ENCODE assay signal across 30 mouse cellular contexts in the genomic region with DNA sequence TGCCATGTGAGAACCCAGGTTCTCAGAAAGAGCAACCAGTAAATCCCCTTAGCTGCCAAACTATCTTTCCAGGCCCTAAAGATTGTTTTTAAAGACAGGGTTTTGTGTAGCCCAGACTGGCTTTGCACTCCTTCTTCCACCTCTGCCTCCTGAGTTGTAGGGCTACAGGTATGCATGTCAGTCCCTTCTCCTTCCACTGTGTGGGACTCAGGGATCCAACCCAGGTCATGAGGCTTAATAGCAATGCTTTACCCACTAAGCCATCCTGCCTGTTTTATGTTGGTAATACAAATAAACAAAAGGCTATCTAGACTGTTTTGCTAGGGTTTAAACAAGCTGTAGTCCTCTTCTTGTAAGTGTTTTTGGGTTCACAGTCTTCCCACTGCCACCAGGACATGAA. TPM values are rescaled to one million over a fixed set of nuclear protein-coding genes. Genes with fewer than 3 reads are reported as not detected.
DNase-seq lines count a peak whose midpoint lies in the region; ATAC-seq and TF ChIP-seq lines count a peak whose summit lies in the region.
"Had no signal": no experiment of that assay in that cellular context is flagged by ENCODE, and none has a peak within 500 bp of the region (broad histone marks: within the 10 kb centered on the region; RNA-seq: fewer than 3 reads in every experiment).

No protein-coding gene starts in this region.

- H3ac ChIP-seq in myocyte (ENCODE audit: control insufficient read depth, insufficient read length), result no peak overlapping the region

- H3K27me3 ChIP-seq in midbrain, embryonic 11.5 days (ENCODE audit: control insufficient read depth, insufficient read depth, low read length), result no peaks in the 10 kb centered on the region
- no peaks in the 10 kb centered on the region for H3K27me3 ChIP-seq in midbrain, embryonic 16.5 days (ENCODE audit: control insufficient read depth, insufficient read depth, low read depth, low read length)
- no peaks in the 10 kb centered on the region for H3K27me3 ChIP-seq in myocyte (ENCODE audit: control insufficient read depth, insufficient read depth, insufficient read length)
- H3K27me3 ChIP-seq: CH12.LX; embryonic facial prominence, embryonic 13.5 days; embryonic facial prominence, embryonic 15.5 days; forebrain, embryonic 13.5 days; forebrain, embryonic 15.5 days; Patski had no signal

- H3K36me3 ChIP-seq in midbrain, embryonic 11.5 days (ENCODE audit: control insufficient read depth, insufficient read depth, low read length), result no peaks in the 10 kb centered on the region
- H3K36me3 ChIP-seq in midbrain, embryonic 16.5 days (ENCODE audit: control insufficient read depth, insufficient read depth, low read length), result 0 out of 2 replicates have a peak, but pooled peaks cover 2% of the 10 kb centered on the region
- peaks cover 11% of the 10 kb centered on the region for H3K36me3 ChIP-seq in myocyte (ENCODE audit: control insufficient read depth, insufficient read depth)
- H3K36me3 ChIP-seq: embryonic facial prominence, embryonic 15.5 days; forebrain, embryonic 15.5 days had no signal

- no peak overlapping the region for H3K4me2 ChIP-seq in midbrain, embryonic 11.5 days
- H3K4me2 ChIP-seq in midbrain, embryonic 16.5 days (ENCODE audit: low read length), result no peak overlapping the region
- H3K4me2 ChIP-seq in myocyte (ENCODE audit: low read depth), result no peak overlapping the region
- H3K4me2 ChIP-seq: embryonic facial prominence, embryonic 13.5 days; embryonic facial prominence, embryonic 15.5 days; forebrain, embryonic 13.5 days; forebrain, embryonic 15.5 days had no signal

- no peak overlapping the region for H3K27ac ChIP-seq in midbrain, embryonic 11.5 days (ENCODE audit: low read depth, low read length)
- H3K27ac ChIP-seq in midbrain, embryonic 16.5 days (ENCODE audit: low read length), result no peak overlapping the region
- peak overlapping the region; percentile 51 for H3K27ac ChIP-seq in embryonic fibroblast, embryonic 13.5 days (ENCODE audit: insufficient read depth, low read length)
- H3K27ac ChIP-seq: forebrain, embryonic 13.5 days; forebrain, embryonic 15.5 days had no signal

- no peak for TF ChIP-seq POLR2A in embryonic fibroblast, embryonic 13.5 days (IDR thresholded peaks at IDR 0.05; ENCODE audit: low read depth, low read length)
- TF ChIP-seq POLR2A in myocyte (IDR thresholded peaks at IDR 0.05; ENCODE audit: insufficient read length, low read depth), result no peak

- no peak for ATAC-seq in midbrain, embryonic 11.5 days (ENCODE audit: low FRiP score)
- ATAC-seq in midbrain, embryonic 16.5 days, result no peak
- ATAC-seq: activated CD4-positive, CD25-positive, alpha-beta regulatory T cell, adult 4 months; CD4-positive, CD25-positive, alpha-beta regulatory T cell, adult 4 months; forebrain, embryonic 13.5 days; forebrain, embryonic 15.5 days; Patski had no signal

- H3K9me3 ChIP-seq in midbrain, embryonic 11.5 days (ENCODE audit: control insufficient read depth, low read length), result no peaks in the 10 kb centered on the region
- no peaks in the 10 kb centered on the region for H3K9me3 ChIP-seq in midbrain, embryonic 16.5 days (replicated peaks; ENCODE audit: control insufficient read depth, low read length, poor library complexity, severe bottlenecking)
- H3K9me3 ChIP-seq: embryonic facial prominence, embryonic 13.5 days; embryonic facial prominence, embryonic 15.5 days; forebrain, embryonic 13.5 days; forebrain, embryonic 15.5 days; G1E had no signal

- 0 out of 2 replicates have a peak, but pooled peaks cover 3% of the 10 kb centered on the region for H3K4me1 ChIP-seq in midbrain, embryonic 11.5 days (ENCODE audit: control insufficient read depth, insufficient read depth, low read length)
- no peaks in the 10 kb centered on the region for H3K4me1 ChIP-seq in midbrain, embryonic 16.5 days (ENCODE audit: control insufficient read depth, insufficient read depth, low read length)
- peaks cover 10% of the 10 kb centered on the region for H3K4me1 ChIP-seq in embryonic fibroblast, embryonic 13.5 days (ENCODE audit: control insufficient read depth, insufficient read depth, low read length)
- H3K4me1 ChIP-seq: forebrain, embryonic 13.5 days; forebrain, embryonic 15.5 days had no signal

- no peak overlapping the region for H3K9ac ChIP-seq in midbrain, embryonic 11.5 days (ENCODE audit: low read length)
- H3K9ac ChIP-seq in midbrain, embryonic 16.5 days (ENCODE audit: low read depth, low read length), result no peak overlapping the region
- H3K9ac ChIP-seq: embryonic facial prominence, embryonic 13.5 days; embryonic facial prominence, embryonic 15.5 days; forebrain, embryonic 13.5 days; forebrain, embryonic 15.5 days had no signal

- no peak for TF ChIP-seq CTCF in embryonic fibroblast, embryonic 13.5 days (IDR thresholded peaks at IDR 0.05; ENCODE audit: borderline replicate concordance, insufficient read depth, low read length)

- H3K79me2 ChIP-seq in myocyte (ENCODE audit: control insufficient read depth, insufficient read depth), result no peaks in the 10 kb centered on the region

- H3K4me3 ChIP-seq in midbrain, embryonic 11.5 days (ENCODE audit: low read depth, low read length), result no peak overlapping the region
- H3K4me3 ChIP-seq in midbrain, embryonic 16.5 days (ENCODE audit: low read depth, low read length), result no peak overlapping the region
- H3K4me3 ChIP-seq in embryonic fibroblast, embryonic 13.5 days (ENCODE audit: insufficient read depth, low read length), result no peak overlapping the region
- no peak overlapping the region for H3K4me3 ChIP-seq in myocyte
- H3K4me3 ChIP-seq: embryonic facial prominence, embryonic 13.5 days; embryonic facial prominence, embryonic 15.5 days; forebrain, embryonic 13.5 days; forebrain, embryonic 15.5 days had no signal

- peak; percentile 55 for DNase-seq in heart, adult 11 months
- no peak for DNase-seq in heart, adult 8-10 months (ENCODE audit: low spot score)
- peak; percentile 75 for DNase-seq in midbrain, embryonic 11.5 days (ENCODE audit: low spot score, missing footprints)
- no peak for DNase-seq in cerebellum, adult 11 months
- DNase-seq: adrenal gland, adult 8-10 months; adrenal gland, postnatal 14 days; adrenal gland, postnatal 36 days; B cell, adult 2 months; cerebellum, adult 18-20 months; cerebellum, adult 8-10 months; cerebellum, adult 9-11 months; cerebellum, postnatal 14 days; cerebellum, postnatal 36 days; embryo, embryonic 11 days had no signal

TF ChIP-seq in myocyte, 11 proteins besides CTCF, POLR2A, EP300 and RAD21:
- TF ChIP-seq E2F4 (IDR thresholded peaks at IDR 0.05; ENCODE audit: insufficient read depth), result no peak
- TF ChIP-seq POLR2AphosphoS2 (IDR thresholded peaks at IDR 0.05; ENCODE audit: insufficient read length, low read depth), result peak; percentile 24
- no peak for TF ChIP-seq USF1 (IDR thresholded peaks at IDR 0.05; ENCODE audit: low read depth)

RNA-seq across cellular contexts. Expression of a gene that starts 2.9 kb away (rescaled TPM):
- under 1 TPM in 1 of 4 experiments, not detected in 3; 0.22 TPM for total RNA-seq in heart, adult 8-10 months (2022)
- not detected in 2 replicates for polyA plus RNA-seq in midbrain, embryonic 11.5 days (2014; fragmentation: Nextera tagmentation; extraction: Ambion mirVana)
- not detected in 2 replicates for polyA plus RNA-seq in midbrain, embryonic 16.5 days (2015; fragmentation: Nextera tagmentation; extraction: Ambion mirVana)
- 0.37 and 0.68 TPM in 2 replicates for polyA plus RNA-seq in embryonic fibroblast, embryonic 13.5 days (2011; ENCODE audit: insufficient read length, low read depth, missing spikeins)
- 0.04 TPM for polyA plus RNA-seq in myocyte (2012; fragmentation: generic; extraction: Trizol)
- total RNA-seq: adrenal gland, adult 8-10 months; adrenal gland, postnatal 14 days; common myeloid progenitor, adult 5-6 weeks; G1E had no signal
- polyA plus RNA-seq: embryonic facial prominence, embryonic 11.5 days; embryonic facial prominence, embryonic 13.5 days; embryonic facial prominence, embryonic 15.5 days; forebrain, embryonic 11.5 days; forebrain, embryonic 13.5 days; forebrain, embryonic 15.5 days; G1E had no signal

RNA-seq across cellular contexts. Expression of a gene that starts 10.1 kb away (rescaled TPM):
- total RNA-seq in heart, adult 8-10 months (2022), result 100 to 1,000 TPM; 199 to 255 (median 220) TPM
- polyA plus RNA-seq in midbrain, embryonic 11.5 days (2014; fragmentation: Nextera tagmentation; extraction: Ambion mirVana), result 124 and 131 TPM in 2 replicates
- polyA plus RNA-seq in midbrain, embryonic 16.5 days (2015; fragmentation: Nextera tagmentation; extraction: Ambion mirVana), result 68.3 and 72.7 TPM in 2 replicates
- 1,628 and 1,672 TPM in 2 replicates for polyA plus RNA-seq in embryonic fibroblast, embryonic 13.5 days (2011; ENCODE audit: insufficient read length, low read depth, missing spikeins)
- polyA plus RNA-seq in myocyte (2012; fragmentation: generic; extraction: Trizol), result 321 TPM

RNA-seq across cellular contexts. Expression of a gene that starts 28.4 kb away (rescaled TPM):
- total RNA-seq in heart, adult 8-10 months (2022), result not detected
- polyA plus RNA-seq in midbrain, embryonic 11.5 days (2014; fragmentation: Nextera tagmentation; extraction: Ambion mirVana), result not detected in 2 replicates
- not detected in 2 replicates for polyA plus RNA-seq in midbrain, embryonic 16.5 days (2015; fragmentation: Nextera tagmentation; extraction: Ambion mirVana)
- polyA plus RNA-seq in embryonic fibroblast, embryonic 13.5 days (2011; ENCODE audit: insufficient read length, low read depth, missing spikeins), result not detected in 2 replicates
- polyA plus RNA-seq in myocyte (2012; fragmentation: generic; extraction: Trizol), result 0.07 TPM
- total RNA-seq: adrenal gland, adult 18-20 months; adrenal gland, postnatal 36 days; CH12.LX; common myeloid progenitor, adult 5-6 weeks had no signal
- polyA plus RNA-seq: embryonic facial prominence, embryonic 13.5 days; forebrain, embryonic 11.5 days; forebrain, embryonic 13.5 days; forebrain, embryonic 15.5 days had no signal

RNA-seq across cellular contexts. Expression of a gene that starts 28.5 kb away (rescaled TPM):
- total RNA-seq in heart, adult 8-10 months (2022), result not detected
- polyA plus RNA-seq in midbrain, embryonic 11.5 days (2014; fragmentation: Nextera tagmentation; extraction: Ambion mirVana), result not detected in 2 replicates
- polyA plus RNA-seq in midbrain, embryonic 16.5 days (2015; fragmentation: Nextera tagmentation; extraction: Ambion mirVana), result not detected in 2 replicates
- not detected in 2 replicates for polyA plus RNA-seq in embryonic fibroblast, embryonic 13.5 days (2011; ENCODE audit: insufficient read length, low read depth, missing spikeins)
- not detected for polyA plus RNA-seq in myocyte (2012; fragmentation: generic; extraction: Trizol)
- total RNA-seq: adrenal gland, adult 18-20 months; adrenal gland, adult 8-10 months; adrenal gland, postnatal 14 days; adrenal gland, postnatal 36 days; CH12.LX; common myeloid progenitor, adult 5-6 weeks; G1E had no signal
- polyA plus RNA-seq: activated CD4-positive, CD25-positive, alpha-beta regulatory T cell, adult 4 months; CD4-positive, CD25-positive, alpha-beta regulatory T cell, adult 4 months; embryonic facial prominence, embryonic 11.5 days; embryonic facial prominence, embryonic 13.5 days; embryonic facial prominence, embryonic 15.5 days; forebrain, embryonic 11.5 days; forebrain, embryonic 13.5 days; forebrain, embryonic 15.5 days; G1E; Patski had no signal

RNA-seq across cellular contexts. Expression of a gene that starts 39.4 kb away (rescaled TPM):
- 10 to 100 TPM; 10.8 to 11.7 (median 11.6) TPM for total RNA-seq in heart, adult 8-10 months (2022)
- polyA plus RNA-seq in midbrain, embryonic 11.5 days (2014; fragmentation: Nextera tagmentation; extraction: Ambion mirVana), result 11.1 and 11.9 TPM in 2 replicates
- 7.3 and 8.1 TPM in 2 replicates for polyA plus RNA-seq in midbrain, embryonic 16.5 days (2015; fragmentation: Nextera tagmentation; extraction: Ambion mirVana)
- 21.0 and 21.7 TPM in 2 replicates for polyA plus RNA-seq in embryonic fibroblast, embryonic 13.5 days (2011; ENCODE audit: insufficient read length, low read depth, missing spikeins)
- polyA plus RNA-seq in myocyte (2012; fragmentation: generic; extraction: Trizol), result 5.8 TPM

Comparison
In these comparisons a context has a peak if more than half of its experiments do, and no peak if none do; other contexts are left out.
1. DNase-seq: peak in heart, adult 11 months (single experiment) and midbrain, embryonic 11.5 days (single experiment); none in heart, adult 8-10 months (single experiment) and cerebellum, adult 11 months (single experiment).